Comparison of ENCODE assay signal across 8 mouse cellular contexts in genomic region chr11:77491502-77492291, GRCm38 (mm10). TPM values are rescaled to one million over a fixed set of nuclear protein-coding genes. Genes with fewer than 3 reads are reported as not detected.
DNase-seq lines count a peak whose midpoint lies in the region; ATAC-seq lines count a peak whose summit lies in the region.

No protein-coding gene starts in this region.

- H3K36me3 ChIP-seq in embryonic facial prominence, embryonic 14.5 days (ENCODE audit: control insufficient read depth, insufficient read depth, low read length): no peaks in the 10 kb centered on the region
- H3K36me3 ChIP-seq in heart, embryonic 16.5 days (ENCODE audit: control insufficient read depth, insufficient read depth): no peaks in the 10 kb centered on the region

- no peaks in the 10 kb centered on the region for H3K27me3 ChIP-seq in embryonic facial prominence, embryonic 14.5 days (replicated peaks; ENCODE audit: control insufficient read depth, insufficient read depth, low read length)
- H3K27me3 ChIP-seq in heart, embryonic 16.5 days (ENCODE audit: control insufficient read depth, insufficient read depth, low read length): no peaks in the 10 kb centered on the region

- ATAC-seq in frontal cortex, adult (ENCODE audit: low TSS enrichment): no peak
- ATAC-seq in embryonic facial prominence, embryonic 14.5 days (ENCODE audit: low read depth): peak; percentile 81
- ATAC-seq in heart, embryonic 16.5 days (replicated peaks; ENCODE audit: extremely low read depth, insufficient read depth, low FRiP score): peak; percentile 42
- peak; percentile 20; the same call in 1 of the 2 replicates for ATAC-seq in megakaryocyte-erythroid progenitor cell, adult 5-6 weeks (replicated peaks; ENCODE audit: low FRiP score, low TSS enrichment, poor library complexity, severe bottlenecking)

- no peaks in the 10 kb centered on the region for H3K9me3 ChIP-seq in embryonic facial prominence, embryonic 14.5 days (ENCODE audit: control insufficient read depth, low read length)
- no peaks in the 10 kb centered on the region for H3K9me3 ChIP-seq in heart, embryonic 16.5 days (replicated peaks; ENCODE audit: control insufficient read depth, low read length)

- peak; percentile 62 to 71 for DNase-seq in frontal cortex, postnatal 14 days (ENCODE audit: low spot score in 2 of 2)
- peak; percentile 71 for DNase-seq in adipocyte (ENCODE audit: low spot score)
- peak; percentile 93 for DNase-seq in embryonic facial prominence, embryonic 14.5 days (ENCODE audit: low spot score)
- peak; percentile 62 to 78 for DNase-seq in left cerebral cortex, postnatal 14 days (ENCODE audit: low spot score in 2 of 2)
- peak; percentile 87 for DNase-seq in telencephalon, adult 2 months (ENCODE audit: low read depth, low spot score)

- peak overlapping the region; percentile 95 for H3K4me2 ChIP-seq in embryonic facial prominence, embryonic 14.5 days (ENCODE audit: low read depth, low read length)
- H3K4me2 ChIP-seq in heart, embryonic 16.5 days (ENCODE audit: low read depth, low read length): peak overlapping the region; percentile 96

- H3K4me3 ChIP-seq in embryonic facial prominence, embryonic 14.5 days (ENCODE audit: low read depth, low read length): peak overlapping the region; percentile 86
- peak overlapping the region; percentile 95 for H3K4me3 ChIP-seq in heart, embryonic 16.5 days (ENCODE audit: low read length)

- H3K4me1 ChIP-seq in embryonic facial prominence, embryonic 14.5 days (ENCODE audit: control insufficient read depth, insufficient read depth, low read length): peaks cover 54% of the 10 kb centered on the region
- peaks cover 66% of the 10 kb centered on the region for H3K4me1 ChIP-seq in heart, embryonic 16.5 days (ENCODE audit: control insufficient read depth, insufficient read depth, low read length)

- intact Hi-C loops in left cerebral cortex, postnatal 14 days (cut with DNase I): loop anchor here (5.0 kb wide), 1 partner anchor 136 kb away; no protein-coding TSS in a partner anchor

- peak overlapping the region; percentile 70 for H3K9ac ChIP-seq in embryonic facial prominence, embryonic 14.5 days (ENCODE audit: low read depth, low read length)
- H3K9ac ChIP-seq in heart, embryonic 16.5 days (ENCODE audit: low read length): peak overlapping the region; percentile 95

- 0% methylated on average over 18 of the region's 23 CpGs for WGBS in embryonic facial prominence, embryonic 14.5 days
- under 1% methylated on average over 23 of the region's 23 CpGs for WGBS in heart, embryonic 16.5 days

- H3K27ac ChIP-seq in embryonic facial prominence, embryonic 14.5 days (replicated peaks; ENCODE audit: low read depth, low read length): peak overlapping the region; percentile 92
- H3K27ac ChIP-seq in heart, embryonic 16.5 days (ENCODE audit: low read length): peak overlapping the region; percentile 87

RNA-seq across cellular contexts. Expression of gene Git1, which starts 1.7 kb away (rescaled TPM):
- polyA plus RNA-seq in embryonic facial prominence, embryonic 14.5 days (2014; fragmentation: Nextera tagmentation; extraction: Ambion mirVana): 15.1 and 16.7 TPM in 2 replicates
- polyA plus RNA-seq in heart, embryonic 16.5 days (2015; fragmentation: Nextera tagmentation; extraction: Ambion mirVana): 7.5 and 7.7 TPM in 2 replicates
- total RNA-seq in left cerebral cortex, postnatal 14 days (2021): 100 to 1,000 TPM; 150 to 153 TPM
- total RNA-seq in megakaryocyte-erythroid progenitor cell, adult 5-6 weeks (2014; fragmentation: Nextera tagmentation): 28.7 and 37.5 TPM in 2 replicates
- 10.9 and 13.6 TPM in 2 replicates for total RNA-seq in megakaryocyte-erythroid progenitor cell, adult 5-6 weeks (2017)

RNA-seq across cellular contexts. Expression of gene Ankrd13b, which starts 2.2 kb away (rescaled TPM):
- 11.4 and 11.6 TPM in 2 replicates for polyA plus RNA-seq in embryonic facial prominence, embryonic 14.5 days (2014; fragmentation: Nextera tagmentation; extraction: Ambion mirVana)
- polyA plus RNA-seq in heart, embryonic 16.5 days (2015; fragmentation: Nextera tagmentation; extraction: Ambion mirVana): 2.0 and 3.7 TPM in 2 replicates
- 100 to 1,000 TPM; 127 to 129 TPM for total RNA-seq in left cerebral cortex, postnatal 14 days (2021)
- 25.8 and 26.4 TPM in 2 replicates for total RNA-seq in megakaryocyte-erythroid progenitor cell, adult 5-6 weeks (2014; fragmentation: Nextera tagmentation)
- total RNA-seq in megakaryocyte-erythroid progenitor cell, adult 5-6 weeks (2017): 8.3 and 11.7 TPM in 2 replicates

RNA-seq across cellular contexts. Expression of gene Abhd15, which starts 23.2 kb away (rescaled TPM):
- polyA plus RNA-seq in embryonic facial prominence, embryonic 14.5 days (2014; fragmentation: Nextera tagmentation; extraction: Ambion mirVana): 2.3 and 3.3 TPM in 2 replicates
- 3.2 TPM in 2 replicates for polyA plus RNA-seq in heart, embryonic 16.5 days (2015; fragmentation: Nextera tagmentation; extraction: Ambion mirVana)
- 1 to 10 TPM; 1.6 to 1.7 TPM for total RNA-seq in left cerebral cortex, postnatal 14 days (2021)
- total RNA-seq in megakaryocyte-erythroid progenitor cell, adult 5-6 weeks (2014; fragmentation: Nextera tagmentation): 2.1 and 2.2 TPM in 2 replicates
- 0.70 and 4.1 TPM in 2 replicates for total RNA-seq in megakaryocyte-erythroid progenitor cell, adult 5-6 weeks (2017)

RNA-seq across cellular contexts. Expression of gene Trp53i13, which starts 24.1 kb away (rescaled TPM):
- 51.2 and 52.3 TPM in 2 replicates for polyA plus RNA-seq in embryonic facial prominence, embryonic 14.5 days (2014; fragmentation: Nextera tagmentation; extraction: Ambion mirVana)
- 24.7 and 29.5 TPM in 2 replicates for polyA plus RNA-seq in heart, embryonic 16.5 days (2015; fragmentation: Nextera tagmentation; extraction: Ambion mirVana)
- 1 to 10 TPM; 4.9 to 5.8 TPM for total RNA-seq in left cerebral cortex, postnatal 14 days (2021)
- 3.8 and 11.1 TPM in 2 replicates for total RNA-seq in megakaryocyte-erythroid progenitor cell, adult 5-6 weeks (2014; fragmentation: Nextera tagmentation)
- 0.66 and 0.76 TPM in 2 replicates for total RNA-seq in megakaryocyte-erythroid progenitor cell, adult 5-6 weeks (2017)

RNA-seq across cellular contexts. Expression of gene Gm10392, which starts 27.3 kb away (rescaled TPM):
- polyA plus RNA-seq in embryonic facial prominence, embryonic 14.5 days (2014; fragmentation: Nextera tagmentation; extraction: Ambion mirVana): not detected in 2 replicates
- polyA plus RNA-seq in heart, embryonic 16.5 days (2015; fragmentation: Nextera tagmentation; extraction: Ambion mirVana): 0.22 and 0.26 TPM in 2 replicates
- not detected for total RNA-seq in left cerebral cortex, postnatal 14 days (2021)
- total RNA-seq in megakaryocyte-erythroid progenitor cell, adult 5-6 weeks (2014; fragmentation: Nextera tagmentation): 0.69 and 1.3 TPM in 2 replicates
- total RNA-seq in megakaryocyte-erythroid progenitor cell, adult 5-6 weeks (2017): not detected in 2 replicates

Comparison
In these comparisons a context has a peak if more than half of its experiments do, and no peak if none do; other contexts are left out.
1. RNA of gene Ankrd13b, which starts 2.2 kb away (total RNA-seq): 127 to 129 TPM in left cerebral cortex, postnatal 14 days; 8.3 to 26.4 TPM in megakaryocyte-erythroid progenitor cell, adult 5-6 weeks; every median in the first group is over 4 times any median in the second.
2. Peak in every context shown above with its lines, with median percentiles within 50 percentile points of each other: DNase-seq.